Mouse (Mus musculus) MEL (cell line): Measurements from ENCODE around the gene Wwc1. TPM values are rescaled to one million over a fixed set of nuclear protein-coding genes. Genes with fewer than 3 reads are reported as not detected.

ENCODE experiments used
- DNase-seq: peaks from one replicate; pipeline ENCODE4 v3.0.0; 2011; ENCODE audit warnings: low read depth, low spot score
- H3K27ac ChIP-seq: 2 replicates; pipeline ENCODE4 v1.5.1; 2012; ENCODE audit warnings: low read depth, mild to moderate bottlenecking, control low read depth, low read length, moderate library complexity; ENCODE audit not compliant: control insufficient read depth
- H3K27me3 ChIP-seq, 2 experiments: fragments of 150-350 bp in 1 of 2; sonication (generic) in 1 of 2; 2 replicates each; pipeline ENCODE4 v1.6.1; 2012; ENCODE audit warnings: low read length in 2 of 2, mild to moderate bottlenecking in 2 of 2, improper control_type of control experiment in 1 of 2, moderate library complexity in 1 of 2; ENCODE audit not compliant: insufficient read depth in 2 of 2, control insufficient read depth in 1 of 2
- H3K36me3 ChIP-seq, 2 experiments: 2 replicates each; pipeline ENCODE4 v1.6.1; 2012 to 2014; ENCODE audit warnings: low read length in 2 of 2, improper control_type of control experiment in 1 of 2, inconsistent platforms in 1 of 2, mild to moderate bottlenecking in 1 of 2; ENCODE audit not compliant: insufficient read depth in 2 of 2, control insufficient read depth in 1 of 2
- H3K4me1 ChIP-seq, 2 experiments: fragments of 150-350 bp in 1 of 2; sonication (generic) in 1 of 2; 2 replicates each; pipeline ENCODE4 v1.6.1; 2012; ENCODE audit warnings: low read length in 2 of 2, improper control_type of control experiment in 1 of 2, mild to moderate bottlenecking in 1 of 2; ENCODE audit not compliant: insufficient read depth in 2 of 2, control insufficient read depth in 1 of 2
- H3K4me3 ChIP-seq, 2 experiments: fragments of 150-350 bp in 1 of 2; sonication (generic) in 1 of 2; 2 replicates each; pipeline ENCODE4 v1.5.1; 2012; ENCODE audit warnings: low read depth in 2 of 2, low read length in 2 of 2, mild to moderate bottlenecking in 2 of 2, moderate library complexity in 2 of 2, control low read depth in 1 of 2, improper control_type of control experiment in 1 of 2; ENCODE audit not compliant: control insufficient read depth in 1 of 2, insufficient read depth in 1 of 2
- H3K79me2 ChIP-seq: 2 replicates; pipeline ENCODE4 v1.6.1; 2012; ENCODE audit warnings: mild to moderate bottlenecking, low read length, moderate library complexity; ENCODE audit not compliant: control insufficient read depth, poor library complexity, insufficient read depth
- H3K9ac ChIP-seq: 2 replicates; pipeline ENCODE4 v1.6.1; 2012; ENCODE audit warnings: low read depth, mild to moderate bottlenecking, control low read depth, low read length, moderate library complexity; ENCODE audit not compliant: control insufficient read depth, poor library complexity, severe bottlenecking
- H3K9me3 ChIP-seq: fragments of 150-350 bp; sonication (generic); replicated peaks from 2 replicates; pipeline ENCODE4 v1.6.1; 2012; ENCODE audit warnings: mild to moderate bottlenecking, low read length, improper control_type of control experiment, moderate library complexity; ENCODE audit not compliant: insufficient read depth
- BHLHE40 ChIP-seq: IDR thresholded peaks from 2 replicates; pipeline ENCODE4 v1.6.1; 2012; ENCODE audit warnings: low read depth, mild to moderate bottlenecking, inconsistent platforms, low read length, improper control_type of control experiment, borderline replicate concordance
- E2F4 ChIP-seq: IDR thresholded peaks from 2 replicates; pipeline ENCODE4 v1.6.1; 2011; ENCODE audit warnings: low read depth, low read length, improper control_type of control experiment, borderline replicate concordance
- ELF1 ChIP-seq: IDR thresholded peaks from 2 replicates; pipeline ENCODE4 v1.6.1; 2014; ENCODE audit warnings: low read depth, mild to moderate bottlenecking, inconsistent platforms, low read length, improper control_type of control experiment, moderate library complexity
- GATA1 ChIP-seq: IDR thresholded peaks from 2 replicates; pipeline ENCODE4 v1.6.1; 2011; ENCODE audit warnings: low read depth, low read length, improper control_type of control experiment
- HCFC1 ChIP-seq: IDR thresholded peaks from 2 replicates; pipeline ENCODE4 v1.6.1; 2012; ENCODE audit warnings: low read depth, mild to moderate bottlenecking, inconsistent platforms, low read length, improper control_type of control experiment, moderate library complexity
- JUND ChIP-seq: IDR thresholded peaks from 2 replicates; pipeline ENCODE4 v1.6.1; 2011; ENCODE audit warnings: low read depth, mild to moderate bottlenecking, improper control_type of control experiment, low read length
- MAZ ChIP-seq: IDR thresholded peaks from 2 replicates; pipeline ENCODE4 v1.6.1; 2012; ENCODE audit warnings: low read depth, mild to moderate bottlenecking, inconsistent platforms, low read length, improper control_type of control experiment
- MEF2A ChIP-seq: IDR thresholded peaks from 2 replicates; pipeline ENCODE4 v1.6.1; 2014; ENCODE audit warnings: low read depth, mild to moderate bottlenecking, inconsistent platforms, low read length, improper control_type of control experiment; ENCODE audit not compliant: poor library complexity, insufficient replicate concordance, severe bottlenecking; ENCODE audit errors: extremely low read depth
- MXI1 ChIP-seq: IDR thresholded peaks from 2 replicates; pipeline ENCODE4 v1.6.1; 2011; ENCODE audit warnings: mild to moderate bottlenecking, low read depth, low read length, improper control_type of control experiment
- MYC ChIP-seq: IDR thresholded peaks from 2 replicates; pipeline ENCODE4 v1.6.1; 2011; ENCODE audit warnings: low read depth, mild to moderate bottlenecking, low read length, improper control_type of control experiment, moderate library complexity
- NELFE ChIP-seq: IDR thresholded peaks from 2 replicates; pipeline ENCODE4 v1.6.1; 2011; ENCODE audit warnings: low read depth, low read length, improper control_type of control experiment
- POLR2A ChIP-seq, 2 experiments: IDR thresholded peaks; 2 replicates each; pipeline ENCODE4 v1.6.1; 2011 to 2012; ENCODE audit warnings: low read length in 2 of 2, mild to moderate bottlenecking in 2 of 2, control low read depth in 1 of 2, improper control_type of control experiment in 1 of 2, low read depth in 1 of 2, moderate library complexity in 1 of 2; ENCODE audit not compliant: control insufficient read depth in 1 of 2, insufficient read depth in 1 of 2, poor library complexity in 1 of 2
- POLR2AphosphoS2 ChIP-seq: IDR thresholded peaks from 2 replicates; pipeline ENCODE4 v1.6.1; 2011; ENCODE audit warnings: low read length, improper control_type of control experiment
- POLR2AphosphoS5 ChIP-seq: IDR thresholded peaks from 2 replicates; pipeline ENCODE4 v1.6.1; 2012; ENCODE audit warnings: low read depth, borderline replicate concordance, mild to moderate bottlenecking, inconsistent platforms, low read length, moderate library complexity, mixed read lengths
- RAD21 ChIP-seq: IDR thresholded peaks from 2 replicates; pipeline ENCODE4 v1.6.1; 2011; ENCODE audit warnings: mild to moderate bottlenecking, low read depth, low read length, improper control_type of control experiment
- RCOR1 ChIP-seq: IDR thresholded peaks from 2 replicates; pipeline ENCODE4 v1.6.1; 2012; ENCODE audit warnings: low read depth, mild to moderate bottlenecking, inconsistent platforms, low read length, improper control_type of control experiment
- SIN3A ChIP-seq: IDR thresholded peaks from 2 replicates; pipeline ENCODE4 v1.6.1; 2012; ENCODE audit warnings: low read length, improper control_type of control experiment, inconsistent platforms
- SMC3 ChIP-seq: IDR thresholded peaks from 2 replicates; pipeline ENCODE4 v1.6.1; 2011; ENCODE audit warnings: low read depth, low read length, improper control_type of control experiment
- TAL1 ChIP-seq: IDR thresholded peaks from 2 replicates; pipeline ENCODE4 v1.6.1; 2012; ENCODE audit warnings: mild to moderate bottlenecking, inconsistent platforms, low read length, moderate library complexity, mixed read lengths
- TBP ChIP-seq: IDR thresholded peaks from 2 replicates; pipeline ENCODE4 v1.8.0; 2011; ENCODE audit warnings: low read depth, low read length, improper control_type of control experiment
- TCF12 ChIP-seq: IDR thresholded peaks from 2 replicates; pipeline ENCODE4 v1.6.1; 2014; ENCODE audit warnings: low read depth, mild to moderate bottlenecking, inconsistent platforms, low read length, improper control_type of control experiment, moderate library complexity
- USF2 ChIP-seq, 2 experiments: IDR thresholded peaks; 2 replicates each; pipeline ENCODE4 v1.6.1; 2011 to 2012; ENCODE audit warnings: improper control_type of control experiment in 2 of 2, low read length in 2 of 2, borderline replicate concordance in 1 of 2, inconsistent platforms in 1 of 2, low read depth in 1 of 2, mild to moderate bottlenecking in 1 of 2; ENCODE audit not compliant: insufficient read depth in 1 of 2
- ZKSCAN1 ChIP-seq: IDR thresholded peaks from 2 replicates; pipeline ENCODE4 v1.6.1; 2012; ENCODE audit warnings: low read depth, mild to moderate bottlenecking, inconsistent platforms, low read length, improper control_type of control experiment, moderate library complexity
- polyA plus RNA-seq, 2 experiments: library from polyadenylated mRNA; stranded (reverse) in 1 of 2; unstranded in 1 of 2; fragments of >175 nt in 1 of 2; fragments of >200 nt in 1 of 2; gene quantifications; 2 replicates each; pipeline versions ENCODE4 v1.2.1 to v1.2.4; 2012; ENCODE audit warnings: low replicate concordance in 2 of 2, low read depth in 1 of 2; ENCODE audit not compliant: insufficient read length in 2 of 2, insufficient read depth in 1 of 2, missing spikeins in 1 of 2
- total RNA-seq: library from RNA; depleted of rRNA; stranded (reverse); fragments of 300-350 nt; gene quantifications from 2 replicates; pipeline ENCODE4 v1.2.3, GENCODE M21; 2012

The Wwc1 gene
- total and polyA plus RNA-seq, 3 experiments, result 0.39 to 0.46 TPM; not detected in 1

DNA sequence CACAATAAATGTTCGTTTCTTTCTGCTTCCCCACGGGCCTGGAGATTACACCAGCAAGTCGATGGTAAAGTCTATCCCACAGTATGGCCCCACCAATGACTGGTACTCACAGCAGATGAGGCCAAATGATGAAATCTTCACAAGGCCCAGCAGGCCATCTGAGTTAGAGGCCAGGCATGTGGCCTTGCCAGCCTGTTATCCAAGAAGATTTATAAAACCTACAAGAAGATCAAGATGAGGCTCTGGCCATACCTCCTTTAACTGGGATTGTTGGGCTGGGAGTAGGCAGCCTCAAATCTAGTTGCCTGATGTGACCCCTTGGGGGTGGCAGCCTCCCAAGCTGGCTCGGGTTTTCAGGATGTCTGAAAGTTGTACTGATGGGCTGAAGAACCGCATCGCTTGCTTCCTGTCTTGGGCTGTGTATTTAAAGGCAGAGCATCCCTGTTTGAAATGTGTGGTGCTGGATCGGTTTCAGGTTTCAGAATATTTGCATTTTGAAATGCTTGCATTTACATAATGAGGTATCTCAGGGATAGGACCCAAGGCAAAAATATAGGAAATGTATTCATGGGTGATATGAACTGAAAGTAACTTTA, 75.3 kb downstream of the Wwc1 start:
- Histone ChIP-seq H3K27me3 (no peaks in the 10 kb centered on the region), H3K27ac (no peak overlapping the region), H3K4me1 (no peaks in the 10 kb centered on the region), H3K36me3 (no peaks in the 10 kb centered on the region), H3K79me2 (no peaks in the 10 kb centered on the region), H3K4me3 (no peak overlapping the region), H3K9ac (no peak overlapping the region), H3K9me3 (no peaks in the 10 kb centered on the region)
- DNase-seq, result no peak
- TF ChIP-seq POLR2A (IDR thresholded peaks at IDR 0.05; ENCODE audit: control insufficient read depth in 1 of 2, insufficient read depth in 1 of 2, low read depth in 1 of 2, low read length in 2 of 2, poor library complexity in 1 of 2) (no peak), RCOR1 (no peak), HCFC1 (no peak), RAD21 (no peak), MYC (no peak), MAZ (no peak), MXI1 (no peak), E2F4 (no peak), SMC3 (no peak), NELFE (no peak)

DNA sequence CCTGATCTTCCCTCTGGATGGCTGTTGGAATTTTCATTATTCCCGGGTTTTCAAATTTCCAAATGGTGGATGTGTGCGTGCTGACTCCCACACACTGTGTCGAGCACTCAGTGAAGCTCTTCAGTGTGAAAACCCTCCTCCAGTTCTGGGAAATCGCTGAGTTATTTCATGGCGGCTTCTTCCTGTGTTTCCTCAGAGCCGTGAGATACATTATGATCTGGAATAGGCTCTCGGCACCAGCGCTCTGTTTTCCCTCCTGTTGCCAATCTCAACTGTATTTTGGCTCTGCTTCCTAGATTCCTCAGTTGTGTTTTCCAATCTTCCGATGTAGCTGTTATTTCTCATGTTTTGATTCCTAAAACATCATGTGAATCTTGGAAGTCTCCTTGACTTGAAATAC, 77.2 kb downstream of the Wwc1 start:
- no peaks in the 10 kb centered on the region for H3K27me3 ChIP-seq
- DNase-seq, result no peak

GRCm38 (mm10) chr11:35899946-35900345, 80.4 kb downstream of the Wwc1 start:
- Histone ChIP-seq H3K27ac (no peak overlapping the region), H3K9me3 (no peaks in the 10 kb centered on the region), H3K27me3 (no peaks in the 10 kb centered on the region), H3K4me3 (no peak overlapping the region), H3K4me1 (no peaks in the 10 kb centered on the region), H3K9ac (no peak overlapping the region), H3K79me2 (no peaks in the 10 kb centered on the region), H3K36me3 (no peaks in the 10 kb centered on the region)
- DNase-seq, result no peak
- TF ChIP-seq BHLHE40, result no peak
- TF ChIP-seq ZKSCAN1, result no peak
- no peak for TF ChIP-seq SIN3A
- no peak for TF ChIP-seq JUND
- TF ChIP-seq POLR2AphosphoS5, result no peak
- TF ChIP-seq MXI1, result no peak
- TF ChIP-seq USF2 (IDR thresholded peaks at IDR 0.05; ENCODE audit: borderline replicate concordance in 1 of 2, insufficient read depth in 1 of 2, low read depth in 1 of 2, low read length in 2 of 2), result no peak
- TF ChIP-seq TCF12, result no peak

More for the DNA sequence above, 77.2 kb downstream of the Wwc1 start:
- Histone ChIP-seq H3K4me1 (no peaks in the 10 kb centered on the region), H3K9ac (no peak overlapping the region), H3K9me3 (no peaks in the 10 kb centered on the region), H3K27ac (no peak overlapping the region), H3K36me3 (no peaks in the 10 kb centered on the region), H3K79me2 (no peaks in the 10 kb centered on the region), H3K4me3 (no peak overlapping the region)
- TF ChIP-seq POLR2A (IDR thresholded peaks at IDR 0.05; ENCODE audit: control insufficient read depth in 1 of 2, insufficient read depth in 1 of 2, low read depth in 1 of 2, low read length in 2 of 2, poor library complexity in 1 of 2) (no peak), MEF2A (no peak), MXI1 (no peak), ELF1 (no peak), RCOR1 (no peak), SIN3A (no peak), TBP (no peak), GATA1 (no peak), NELFE (no peak), POLR2AphosphoS2 (no peak), JUND (no peak), BHLHE40 (no peak), TAL1 (no peak)
